Mouse (Mus musculus) erythroid progenitor cell, adult 5-6 weeks (primary cell): ENCODE measurements around the gene Ip6k3. TPM values are rescaled to one million over a fixed set of nuclear protein-coding genes. Genes with fewer than 3 reads are reported as not detected.

Source experiments
- ATAC-seq: replicated peaks from 2 replicates; pipeline ENCODE4 v1.8.0; 2016; ENCODE audit warnings: moderate number of reproducible peaks, mild to moderate bottlenecking, moderate TSS enrichment, inconsistent platforms; ENCODE audit not compliant: poor library complexity, low FRiP score, severe bottlenecking
- total RNA-seq, 2 experiments: library from RNA; stranded (forward) in 1 of 2; stranded (reverse) in 1 of 2; fragments of 150-400 nt in 1 of 2; fragments of 186-747, 209-891 nt in 1 of 2; gene quantifications; 2 replicates each; pipeline versions ENCODE4 v1.2.3 to v1.2.4; 2015 to 2017; ENCODE audit warnings: low replicate concordance in 2 of 2

The Ip6k3 gene
- total RNA-seq, 2 experiments from 2014 or later = not detected

DNA sequence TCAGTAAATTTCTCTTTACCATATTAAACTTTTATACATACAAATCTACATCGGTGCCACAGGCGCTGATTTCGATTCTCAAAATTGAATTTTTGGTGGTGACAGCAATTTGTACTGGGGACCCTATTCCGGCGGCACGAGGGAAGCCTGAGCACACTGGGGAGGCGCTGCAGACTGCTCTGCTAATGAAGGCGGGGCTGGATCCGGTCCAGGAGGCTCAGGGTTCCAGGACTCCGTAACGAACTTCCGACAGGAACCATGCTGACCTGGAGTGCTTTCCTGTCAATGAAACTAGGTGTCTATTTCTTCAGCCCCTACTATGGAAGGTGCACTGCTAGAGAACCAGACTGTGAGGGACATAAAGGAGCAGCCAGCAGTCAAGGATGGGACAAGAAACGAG is 38.3 kb downstream of the Ip6k3 start:
- no peak for ATAC-seq

DNA sequence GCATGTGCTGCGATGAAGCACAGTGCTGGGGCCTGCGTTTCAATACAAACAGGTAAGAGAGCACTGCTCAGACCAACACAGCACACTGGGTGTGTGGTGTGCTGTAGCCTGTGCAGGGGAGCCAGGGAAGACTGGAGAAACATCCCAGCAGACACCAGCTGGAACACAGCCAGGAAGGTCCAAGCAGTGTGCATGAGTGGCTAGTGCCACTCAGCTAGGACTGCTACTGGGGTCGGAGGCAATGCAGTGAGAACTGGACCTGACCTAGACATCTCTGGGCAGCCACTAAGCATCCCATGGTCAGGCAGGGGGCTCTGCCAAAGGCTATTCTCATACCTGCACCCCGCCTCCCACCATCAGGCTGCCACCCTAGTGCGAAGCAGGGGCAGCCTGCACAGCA is 39.4 kb downstream of the Ip6k3 start:
- ATAC-seq = no peak

DNA sequence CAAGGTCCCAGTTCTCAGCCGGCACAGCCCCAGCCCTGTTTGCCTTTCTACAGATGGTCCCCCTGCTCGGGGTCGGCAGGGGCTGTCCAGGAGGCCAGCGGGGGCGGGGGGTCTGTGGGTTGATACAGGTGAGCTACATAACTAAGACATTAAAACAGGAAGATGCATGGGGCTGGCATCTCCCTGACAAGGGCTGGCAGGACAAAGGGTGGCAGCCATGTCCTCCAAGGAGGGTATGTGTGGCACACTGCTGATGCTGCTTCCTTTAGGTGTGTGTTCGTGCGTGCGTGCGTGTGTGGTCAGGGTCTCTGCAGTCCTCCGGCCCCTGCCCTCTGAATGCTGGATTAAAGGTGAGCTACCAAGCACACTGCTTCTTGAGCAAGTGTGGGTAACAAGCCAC is 40.6 kb downstream of the Ip6k3 start:
- no peak for ATAC-seq

DNA sequence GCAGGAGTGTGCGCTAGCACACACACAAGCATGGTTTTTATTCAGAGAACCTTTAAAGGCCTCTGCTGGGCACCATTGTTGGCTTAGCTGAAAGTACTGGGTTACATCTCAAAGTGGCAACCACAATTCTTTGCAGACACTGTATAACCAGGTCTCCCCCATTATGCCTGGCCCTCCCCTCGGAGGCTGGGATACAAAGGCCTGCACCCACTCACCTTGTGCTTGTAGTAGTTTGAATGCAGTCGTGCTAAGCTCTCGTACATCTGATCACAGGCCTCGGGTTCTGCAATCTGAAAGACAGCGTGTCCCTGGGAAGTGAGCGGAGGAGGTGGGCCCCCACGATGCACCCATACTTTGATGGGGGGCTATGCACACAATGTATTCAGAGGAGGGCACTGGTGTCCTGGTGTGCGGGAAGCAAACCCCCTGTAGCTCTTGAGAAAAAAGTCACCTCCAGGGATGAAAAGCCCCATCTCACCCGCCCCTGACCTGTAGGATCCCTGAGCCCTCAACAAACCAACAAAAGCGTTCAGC is 41.9 kb downstream of the Ip6k3 start:
- ATAC-seq = no peak

DNA sequence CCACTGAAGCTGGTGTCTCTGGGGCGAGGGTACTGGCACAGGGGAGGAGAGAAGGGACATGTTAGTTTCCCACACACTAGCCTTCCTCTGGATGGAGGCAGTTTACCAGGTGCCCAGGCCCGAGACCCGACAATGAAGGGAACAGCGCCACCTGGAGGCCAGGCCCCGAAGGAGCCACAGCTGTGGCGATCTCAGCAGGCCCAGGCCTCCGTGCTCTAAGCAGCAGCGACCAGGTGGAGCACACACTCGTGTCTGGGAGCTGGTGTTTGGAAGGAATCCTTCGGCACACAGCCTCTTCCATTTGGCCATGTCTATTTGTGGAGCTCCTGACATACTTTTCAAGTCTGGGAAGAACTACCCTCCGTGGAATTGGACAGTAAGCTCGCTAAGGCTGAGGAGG is 42.4 kb downstream of the Ip6k3 start:
- ATAC-seq = peak; percentile 59; the same call in 1 of the 2 replicates

DNA sequence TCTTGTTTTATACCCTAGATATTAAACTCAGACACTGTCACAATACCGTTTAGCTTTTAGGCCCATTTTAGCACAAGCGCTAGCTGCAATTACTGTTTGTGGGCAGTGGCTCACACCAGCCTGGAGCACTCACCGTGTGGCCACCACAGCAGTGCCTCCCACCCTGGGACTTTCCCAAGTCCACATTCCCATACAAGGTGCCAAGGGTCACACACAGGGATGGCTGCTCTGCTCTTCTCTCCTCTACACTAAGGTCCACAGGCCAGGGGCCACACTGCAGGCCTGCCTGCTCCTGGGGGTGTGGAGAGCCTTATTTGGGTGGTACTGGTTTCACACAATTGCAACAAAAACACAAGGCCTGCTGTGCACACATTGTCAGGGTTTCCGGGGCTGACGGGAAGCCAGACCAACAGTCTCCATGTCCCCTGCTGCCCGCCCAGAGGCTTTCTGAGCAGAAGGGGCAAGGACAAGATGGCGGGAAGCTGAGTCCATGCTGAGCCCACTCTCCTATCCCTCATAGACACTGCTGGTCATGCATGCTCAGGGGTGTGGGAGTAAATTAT is 43.7 kb downstream of the Ip6k3 start:
- ATAC-seq = no peak

DNA sequence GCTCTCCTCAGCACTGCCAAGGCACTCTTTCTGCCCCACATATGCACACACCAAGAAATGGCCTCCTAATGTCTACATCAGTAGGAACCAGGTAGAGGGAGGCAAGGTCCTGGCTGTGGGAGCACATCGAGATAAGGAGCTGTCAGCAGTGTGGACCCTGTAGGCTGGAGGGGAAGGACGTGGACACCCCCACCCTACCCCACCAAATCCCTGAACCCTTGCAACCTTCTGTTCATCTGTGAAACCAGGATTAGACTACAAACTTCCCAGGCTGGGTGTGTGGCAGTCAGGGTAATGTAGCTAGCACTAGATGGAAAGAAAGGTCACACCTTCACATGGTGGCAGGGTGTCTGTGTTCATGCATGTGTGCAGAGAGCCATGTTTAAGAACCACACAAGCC is 44.5 kb downstream of the Ip6k3 start:
- ATAC-seq = no peak

DNA sequence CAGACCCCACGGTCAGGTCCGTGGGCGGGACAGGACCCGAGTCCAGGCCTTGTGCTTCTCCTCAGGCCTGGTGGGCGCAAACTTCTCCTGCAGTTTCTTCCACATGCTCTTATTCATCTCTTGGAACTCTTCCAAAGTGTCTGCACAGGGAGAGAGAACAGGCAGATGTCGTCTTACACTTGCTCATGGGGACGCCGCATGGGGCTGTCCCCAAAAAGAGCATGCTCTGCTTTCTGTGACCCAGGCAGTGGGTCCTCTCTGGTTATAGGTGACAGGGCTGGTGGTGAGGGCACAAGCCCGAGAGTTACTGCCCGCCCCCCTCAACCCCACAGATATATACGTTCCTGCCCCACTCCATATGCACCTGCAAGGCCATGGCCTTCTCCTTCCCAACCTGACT is 44.9 kb downstream of the Ip6k3 start:
- no peak for ATAC-seq

DNA sequence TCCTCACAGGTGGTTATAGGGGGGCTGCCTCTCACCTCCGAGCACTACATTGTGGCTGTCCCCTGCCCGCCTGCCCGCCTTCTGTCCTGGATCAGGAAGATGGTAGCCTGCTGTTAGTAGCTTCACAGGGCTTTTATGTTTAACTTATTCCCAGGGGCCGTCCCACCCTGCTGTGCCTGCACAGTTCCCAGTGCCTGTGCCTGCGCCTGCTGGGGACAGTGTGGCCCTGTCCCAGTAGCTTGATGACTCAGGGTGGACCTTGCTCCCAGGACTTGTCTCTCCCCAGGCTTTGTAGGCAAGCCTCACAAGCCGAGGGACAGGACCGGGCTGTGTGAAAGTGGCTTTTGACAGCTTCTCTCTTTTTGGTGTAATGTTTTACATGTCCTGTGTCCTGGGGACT is 45.8 kb downstream of the Ip6k3 start:
- ATAC-seq = no peak

DNA sequence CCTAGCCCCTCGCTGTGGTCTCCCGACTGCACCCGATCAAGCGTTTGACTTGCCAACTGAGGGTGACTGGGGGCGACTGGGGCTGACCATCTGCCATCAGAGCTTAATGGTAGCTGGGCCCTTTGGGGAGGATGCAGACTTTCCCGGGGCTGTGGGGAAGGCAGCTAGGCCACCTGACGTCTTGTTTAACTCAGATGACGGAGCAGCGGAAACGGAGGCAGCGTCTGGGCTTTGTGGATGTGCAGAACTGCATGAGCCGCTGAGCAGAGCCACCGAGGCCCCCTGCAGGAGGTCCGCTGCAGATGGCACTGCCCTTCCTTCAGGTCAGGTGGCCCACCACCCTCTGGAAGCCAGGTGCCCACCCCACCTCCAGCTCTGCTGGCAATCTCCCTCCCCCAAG is 46.3 kb downstream of the Ip6k3 start:
- no peak for ATAC-seq

DNA sequence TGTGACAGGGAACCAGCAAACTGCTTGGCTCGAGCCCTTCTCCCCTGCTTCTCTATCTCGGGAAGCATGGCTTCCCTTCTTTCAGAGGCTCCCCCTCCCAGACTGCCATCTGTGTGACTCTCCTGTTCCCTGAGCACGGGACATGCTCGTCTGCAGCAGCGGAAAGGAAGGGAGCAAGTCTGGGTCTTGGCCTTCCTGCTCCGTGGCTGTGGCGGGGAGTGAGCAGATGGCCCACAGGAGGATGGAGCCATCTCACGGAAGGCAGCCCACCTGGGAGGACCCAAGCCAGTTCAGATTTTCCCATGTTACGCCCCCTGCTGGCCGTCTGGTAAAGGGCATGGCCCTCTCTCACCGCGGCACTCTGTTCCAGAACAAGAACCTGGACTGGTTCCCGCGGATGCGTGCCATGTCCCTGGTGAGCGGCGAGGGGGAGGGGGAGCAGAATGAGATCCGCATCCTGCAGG is 47.0 kb downstream of the Ip6k3 start:
- no peak for ATAC-seq

DNA sequence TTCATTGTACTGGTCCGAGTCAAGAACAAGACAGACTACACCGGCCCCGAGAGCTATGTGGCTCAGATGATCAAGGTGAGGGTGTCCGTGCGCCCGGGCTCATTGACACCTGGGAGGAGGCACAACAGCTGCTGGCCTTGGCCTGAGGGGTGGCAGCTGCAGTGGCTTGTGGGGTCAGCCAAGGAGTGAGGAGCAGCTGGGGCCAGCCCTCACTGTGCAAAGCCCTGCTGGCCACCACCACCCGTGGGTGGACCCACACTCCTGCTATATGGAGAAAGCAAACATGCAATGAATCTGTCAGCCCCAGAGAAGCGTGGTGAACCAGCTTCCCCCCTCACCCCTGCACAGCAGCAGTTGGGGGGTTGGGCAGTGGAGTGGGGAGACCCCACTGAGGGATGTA is 47.6 kb downstream of the Ip6k3 start:
- ATAC-seq = no peak

DNA sequence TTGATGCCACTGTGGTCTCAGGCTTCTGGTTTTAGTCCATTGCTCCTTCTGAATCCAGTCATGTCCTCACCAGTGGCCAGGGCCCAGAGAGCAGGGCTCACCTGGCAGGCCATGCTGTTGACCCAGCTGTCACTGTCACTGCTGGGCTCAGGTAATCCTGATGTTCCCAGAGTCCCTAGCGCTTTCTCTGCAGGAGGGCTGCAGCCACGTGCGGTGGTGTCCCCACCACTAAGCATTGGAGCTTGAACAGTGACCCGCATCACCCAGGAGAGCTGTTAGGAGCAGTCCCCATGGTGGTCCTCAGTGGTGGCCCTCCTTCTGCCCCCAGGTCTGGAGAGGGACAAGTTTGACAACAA is 48.1 kb downstream of the Ip6k3 start:
- ATAC-seq = no peak

DNA sequence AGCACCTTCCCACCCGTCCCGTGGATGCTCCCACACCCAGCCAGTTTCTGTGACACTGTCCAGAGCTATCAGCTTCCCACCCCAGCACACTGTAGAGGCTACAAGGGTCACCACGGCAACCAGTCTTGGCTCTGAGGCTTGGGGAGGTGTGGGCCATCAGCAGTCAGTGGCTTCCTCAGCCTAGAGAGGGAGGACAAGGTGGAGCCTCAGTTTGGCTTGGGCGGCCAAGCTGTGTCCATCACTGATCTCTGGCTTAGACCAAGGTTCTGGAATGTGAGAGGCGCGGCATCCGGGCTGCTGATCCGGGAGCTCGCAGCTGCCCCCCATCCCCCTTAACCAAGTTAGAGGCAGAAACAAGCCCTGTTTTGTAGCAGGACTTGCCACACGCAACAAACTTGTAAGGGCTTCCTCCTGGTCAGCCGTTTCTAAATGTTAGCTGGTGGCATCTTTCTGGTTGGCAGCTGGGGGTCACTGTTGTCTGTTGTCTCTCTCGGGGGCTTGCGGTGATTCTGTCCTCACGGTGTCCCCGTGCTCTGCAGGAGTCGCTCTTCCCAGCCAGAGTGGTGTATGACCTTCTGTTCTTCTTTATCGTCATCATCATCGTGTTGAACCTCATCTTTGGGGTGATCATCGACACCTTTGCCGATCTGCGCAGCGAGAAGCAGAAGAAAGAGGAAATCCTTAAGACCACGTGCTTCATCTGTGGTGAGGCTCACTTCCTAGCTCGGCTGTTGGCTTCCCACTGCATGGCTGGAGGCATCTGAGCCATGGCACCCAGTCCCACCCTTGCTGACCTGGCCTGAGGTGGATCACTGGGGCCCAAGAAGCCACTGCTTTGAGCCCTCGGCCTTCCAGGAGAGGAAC is 48.7 kb downstream of the Ip6k3 start:
- ATAC-seq = no peak

DNA sequence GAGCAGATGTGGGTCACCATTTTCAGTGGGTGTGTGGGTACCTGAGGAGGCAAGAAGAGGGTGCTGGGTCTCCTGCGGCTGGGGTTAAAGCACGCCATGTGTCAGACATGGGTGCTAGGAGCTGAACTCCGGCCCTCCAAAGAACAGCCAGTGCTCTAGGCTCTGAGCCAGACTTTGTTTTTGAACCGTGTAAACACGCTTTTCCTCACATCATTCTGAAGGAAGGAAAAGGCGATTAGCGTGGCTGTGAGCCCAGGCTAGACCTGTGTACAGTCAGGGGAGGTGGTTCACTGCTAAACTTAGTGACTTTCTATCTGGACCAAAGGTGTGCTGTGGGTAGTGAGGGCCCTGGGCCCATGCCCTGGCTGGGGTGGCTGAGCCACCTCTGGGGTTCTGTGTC is 57.5 kb downstream of the Ip6k3 start:
- ATAC-seq = no peak

DNA sequence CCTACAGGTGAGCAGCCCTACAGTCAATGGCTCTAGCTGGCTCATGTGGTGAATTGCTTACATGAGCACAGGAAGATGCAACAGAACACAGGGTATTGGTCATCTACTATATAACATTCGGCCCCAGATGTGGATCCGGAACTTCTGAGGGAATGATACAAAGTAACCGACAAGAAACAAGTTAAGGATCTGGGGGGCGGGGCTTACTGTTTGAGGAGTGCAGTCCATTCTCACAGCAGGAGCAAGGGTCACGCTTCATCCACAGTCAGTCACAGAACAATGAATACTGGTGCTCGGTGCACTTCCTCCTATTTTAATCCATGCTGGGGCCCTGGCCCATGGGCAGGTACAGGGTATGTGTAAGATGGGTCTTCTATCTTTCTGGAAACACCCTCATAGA is 59.7 kb downstream of the Ip6k3 start:
- no peak for ATAC-seq

DNA sequence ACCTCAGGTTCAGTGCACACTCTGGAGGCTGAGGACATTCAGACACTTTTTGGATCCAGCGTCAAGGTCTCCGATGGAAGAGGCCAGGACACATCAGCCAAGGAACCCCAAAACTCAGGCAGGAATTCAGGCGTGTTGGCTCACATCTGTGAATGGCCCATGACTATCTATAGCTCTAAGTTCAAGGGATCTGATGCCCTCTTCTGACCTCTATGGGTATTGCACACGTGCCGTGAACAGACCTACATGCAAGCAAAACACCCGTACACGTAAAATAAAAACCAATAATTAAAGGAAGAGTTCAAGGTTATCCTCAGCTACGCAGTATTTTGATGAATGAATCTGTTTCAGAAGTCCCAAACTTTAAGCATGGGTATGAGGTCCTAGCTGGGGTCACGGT is 60.9 kb downstream of the Ip6k3 start:
- no peak for ATAC-seq

DNA sequence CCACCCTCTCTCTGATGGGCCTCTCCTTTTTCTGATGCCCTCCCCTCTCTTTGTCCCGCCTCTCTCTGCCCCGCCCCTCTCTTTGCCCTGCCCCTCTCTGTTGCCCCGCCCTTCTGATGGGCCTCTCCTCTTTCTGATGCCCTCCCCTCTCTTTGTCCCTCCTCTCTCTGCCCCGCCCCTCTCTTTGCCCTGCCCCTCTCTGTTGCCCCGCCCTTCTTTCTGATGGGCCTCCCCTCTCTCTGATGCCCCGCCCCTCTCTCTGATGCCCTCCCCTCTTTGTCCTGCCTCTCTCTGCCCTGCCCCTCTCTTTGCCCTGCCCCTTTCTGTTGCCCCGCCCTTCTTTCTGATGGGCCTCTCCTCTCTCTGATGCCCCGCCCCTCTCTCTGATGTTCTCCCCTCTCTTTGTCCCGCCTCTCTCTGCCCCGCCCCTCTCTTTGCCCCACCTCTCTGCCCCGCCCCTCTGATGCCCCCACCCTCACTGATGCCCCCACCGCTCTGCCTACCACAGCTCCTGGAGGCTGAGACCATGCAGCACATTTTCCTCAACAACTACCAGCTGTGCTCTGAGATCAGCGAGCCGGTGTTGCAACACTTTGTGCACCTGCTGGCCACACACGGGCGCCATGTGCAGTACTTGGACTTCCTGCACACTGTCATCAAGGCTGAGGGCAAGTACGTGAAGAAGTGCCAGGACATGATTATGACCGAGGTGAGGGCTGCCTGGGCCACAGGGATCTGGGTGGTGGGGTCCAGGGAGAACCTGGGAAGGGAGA is 61.7 kb downstream of the Ip6k3 start:
- no peak for ATAC-seq

DNA sequence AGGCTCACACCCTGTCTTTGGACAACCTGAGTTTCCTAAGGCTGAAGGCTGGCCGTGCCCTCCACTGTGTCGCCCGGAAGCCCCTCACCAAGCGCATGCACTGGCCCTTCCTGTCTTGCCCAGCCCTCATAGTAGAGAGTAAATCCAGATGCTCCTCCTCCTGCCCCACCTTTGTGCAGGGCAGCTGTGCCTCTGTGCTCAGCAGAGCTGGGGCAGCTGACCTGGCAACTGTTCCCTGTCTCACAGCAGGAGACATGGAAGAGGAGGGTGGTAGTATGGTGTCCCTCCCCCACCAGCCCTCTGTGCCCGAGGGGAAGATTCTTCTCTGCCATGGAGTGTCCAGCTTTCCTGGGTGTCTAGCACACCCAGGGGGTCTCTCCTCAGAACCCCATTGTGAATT is 65.9 kb downstream of the Ip6k3 start:
- ATAC-seq = no peak

DNA sequence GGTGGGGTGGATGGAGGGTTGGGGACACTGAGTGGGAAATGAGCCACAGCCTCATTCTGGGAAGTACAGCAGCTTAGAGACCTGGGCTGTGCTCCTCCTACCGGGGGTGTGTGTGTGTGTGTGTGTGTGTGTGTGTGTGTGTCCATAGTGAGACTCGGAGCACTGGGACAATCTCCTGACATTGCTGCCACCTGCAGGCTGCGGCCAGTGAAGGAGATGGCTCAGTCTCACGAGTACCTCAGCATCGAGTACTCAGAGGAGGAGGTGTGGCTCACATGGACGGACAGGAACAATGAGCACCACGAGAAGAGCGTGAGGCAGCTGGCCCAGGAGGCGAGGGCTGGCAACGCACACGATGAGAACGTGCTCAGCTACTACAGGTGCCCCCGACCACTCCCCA is 71.9 kb downstream of the Ip6k3 start:
- no peak for ATAC-seq
